Mouse (Mus musculus) limb, embryonic 10.5 days (tissue): ENCODE data around the gene Uqcrq. TPM values are rescaled to one million over a fixed set of nuclear protein-coding genes. Genes with fewer than 3 reads are reported as not detected.

Source experiments
- DNase-seq: peaks from one replicate; pipeline ENCODE4 v3.0.0-alpha.2; 2017; ENCODE audit warnings: low spot score
- H3K27ac ChIP-seq: fragments of 300-500 bp; sonication (generic); 2 replicates; pipeline ENCODE4 v1.5.1; 2016; ENCODE audit warnings: mild to moderate bottlenecking
- H3K27me3 ChIP-seq: fragments of 300-500 bp; sonication (generic); 2 replicates; pipeline ENCODE4 v1.6.1; 2016; ENCODE audit warnings: low read depth, mild to moderate bottlenecking; ENCODE audit not compliant: poor library complexity, severe bottlenecking
- H3K36me3 ChIP-seq: fragments of 300-500 bp; sonication (generic); 2 replicates; pipeline ENCODE4 v1.6.1; 2016; ENCODE audit warnings: mild to moderate bottlenecking, moderate library complexity
- H3K4me1 ChIP-seq: fragments of 300-500 bp; sonication (generic); 2 replicates; pipeline ENCODE4 v1.6.1; 2016
- H3K4me3 ChIP-seq: fragments of 300-500 bp; sonication (generic); 2 replicates; pipeline ENCODE4 v1.5.1; 2016; ENCODE audit warnings: mild to moderate bottlenecking, moderate library complexity
- H3K9me3 ChIP-seq: fragments of 300-500 bp; sonication (generic); replicated peaks from 2 replicates; pipeline ENCODE4 v1.6.1; 2016; ENCODE audit warnings: mild to moderate bottlenecking
- whole genome bisulfite sequencing: fragments of 180-500 bp; shearing (Covaris S2); methylation state at CpG from one replicate; pipeline ENCODE4 v1.1.7; 2016; 5-methylcytosine and 5-hydroxymethylcytosine counted together
- polyA plus RNA-seq: library from polyadenylated mRNA; unstranded; fragments of >200 nt; fragmentation: Nextera tagmentation; extraction: Ambion mirVana; gene quantifications from 2 replicates; pipeline ENCODE4 v1.2.1, GENCODE M21; 2016

Uqcrq gene
- 491 and 544 TPM in 2 replicates for polyA plus RNA-seq

DNA sequence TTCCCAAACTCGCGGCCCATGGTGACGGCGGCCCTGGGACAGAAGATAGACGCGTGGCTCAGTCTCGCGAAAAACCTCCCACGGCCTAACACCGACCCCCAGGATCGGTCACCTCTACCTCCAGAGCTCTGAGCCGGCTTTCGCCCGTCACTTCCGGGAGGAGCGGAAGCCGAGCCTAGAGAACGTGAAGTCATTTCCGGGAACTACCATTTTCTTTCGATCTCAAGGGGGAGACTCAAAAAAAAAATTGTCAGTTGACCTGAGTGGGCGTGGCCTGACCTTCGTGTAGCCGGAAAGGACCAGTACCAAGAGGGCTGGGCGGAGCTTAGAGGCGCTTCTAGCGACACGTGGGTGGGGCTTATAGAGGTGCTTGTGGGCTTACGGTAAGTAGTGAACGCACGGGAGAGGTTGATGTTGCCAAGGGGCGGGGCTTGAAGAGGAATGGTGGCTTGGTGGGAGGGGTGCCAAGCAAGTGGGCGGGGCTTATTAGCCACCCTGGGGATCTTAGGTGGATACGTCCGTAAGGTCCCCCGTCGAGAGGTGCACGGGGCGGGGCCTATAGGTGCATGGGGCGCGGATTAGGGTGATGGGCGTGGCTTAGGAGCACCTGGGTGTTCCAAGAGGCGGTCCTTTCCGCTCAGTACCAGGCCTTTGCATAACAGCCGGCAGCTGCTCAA, at the start of gene Uqcrq, which contains the start of gene Gdf9:
Gene Uqcrq, minus strand, starts transcription at position 162 of the 677 bp plus-strand sequence.
Gene Gdf9, plus strand, starts transcription at position 354 of the 677 bp plus-strand sequence.
- Histone ChIP-seq H3K4me1 (peaks cover 14% of the 10 kb centered on the region), H3K4me3 (peak within 1 kb of the TSS; percentile 85), H3K27me3 (no peaks in the 10 kb centered on the region), H3K27ac (peak within 1 kb of the TSS; percentile 85), H3K36me3 (peaks cover 16% of the 10 kb centered on the region), H3K9me3 (no peaks in the 10 kb centered on the region)
- peak; percentile 91 for DNase-seq
- WGBS: under 1% methylated on average over 44 of the region's 44 CpGs

DNA sequence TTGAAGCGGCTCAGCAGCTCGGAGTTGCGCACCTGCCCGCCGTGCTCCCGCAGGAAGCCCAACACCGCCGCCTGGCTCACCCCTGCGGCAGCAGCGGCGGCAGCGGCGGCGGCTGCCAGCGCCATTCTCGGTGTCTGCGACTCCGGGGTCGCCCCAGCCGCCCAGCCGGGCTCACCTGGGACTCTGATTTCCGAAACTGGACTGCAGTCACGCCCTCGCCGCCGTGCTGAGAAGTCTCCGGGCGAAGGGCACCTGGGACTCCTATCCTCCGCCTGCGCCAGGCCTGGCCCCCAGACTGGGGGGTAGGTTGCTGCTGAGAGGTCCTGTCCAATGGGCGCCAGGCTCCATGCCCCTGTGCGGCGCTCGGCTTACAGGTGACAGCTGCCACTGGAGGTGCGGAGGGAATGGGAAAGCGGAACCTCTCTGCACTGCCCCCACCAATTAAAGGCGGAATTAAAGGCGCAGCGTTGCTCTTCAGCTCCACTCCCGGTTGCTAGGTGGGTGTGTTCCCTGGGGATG, 49.2 kb upstream of the Uqcrq start, which contains the start of the genes Gm9945 and Sowaha:
Gene Gm9945, plus strand, starts transcription at position 384 of the 519 bp plus-strand sequence.
Gene Sowaha, minus strand, starts transcription at position 492 of the 519 bp plus-strand sequence.
- no peak for DNase-seq
- WGBS: 4% methylated on average over 40 of the region's 40 CpGs

GRCm38 (mm10) chr11:53479171-53479782, 48.6 kb upstream of the Uqcrq start:
- Histone ChIP-seq H3K36me3 (no peaks in the 10 kb centered on the region), H3K27me3 (peaks cover 89% of the 10 kb centered on the region), H3K4me1 (peaks cover 23% of the 10 kb centered on the region), H3K4me3 (peak overlapping the region; percentile 53), H3K27ac (peak overlapping the region; percentile 27; the same call in 1 of the 2 replicates), H3K9me3 (no peaks in the 10 kb centered on the region)
- 2% methylated on average over 62 of the region's 62 CpGs for WGBS
- DNase-seq: peak; percentile 68

More for the DNA sequence above, 49.2 kb upstream of the Uqcrq start, which contains the start of the genes Gm9945 and Sowaha:
- Histone ChIP-seq H3K27me3 (peaks cover 84% of the 10 kb centered on the region), H3K27ac (peak within 1 kb of the TSS; percentile 27; the same call in 1 of the 2 replicates), H3K36me3 (no peaks in the 10 kb centered on the region), H3K9me3 (no peaks in the 10 kb centered on the region), H3K4me1 (peaks cover 23% of the 10 kb centered on the region), H3K4me3 (peak within 1 kb of the TSS; percentile 53)

GRCm38 (mm10) chr11:53478383-53479170, 47.9 kb upstream of the Uqcrq start:
- Histone ChIP-seq H3K36me3 (no peaks in the 10 kb centered on the region), H3K4me1 (peaks cover 23% of the 10 kb centered on the region), H3K27ac (peak overlapping the region; percentile 27; the same call in 1 of the 2 replicates), H3K9me3 (no peaks in the 10 kb centered on the region), H3K27me3 (peaks cover 94% of the 10 kb centered on the region), H3K4me3 (peak overlapping the region; percentile 53)
- DNase-seq: no peak
- 6% methylated on average over 79 of the region's 79 CpGs for WGBS

- no peak overlapping the region for H3K27ac ChIP-seq
- peaks cover 93% of the 10 kb centered on the region for H3K27me3 ChIP-seq
- WGBS: 18% methylated on average over 7 of the region's 7 CpGs
- H3K4me3 ChIP-seq: 0 out of 2 replicates have a peak overlapping the region, but pooled peaks have one; percentile 53
- H3K9me3 ChIP-seq: no peaks in the 10 kb centered on the region
- DNase-seq: peak; percentile 61
- no peaks in the 10 kb centered on the region for H3K36me3 ChIP-seq
- peaks cover 23% of the 10 kb centered on the region for H3K4me1 ChIP-seq
These were observed 47.2 kb upstream of the Uqcrq start for GRCm38 (mm10) chr11:53477833-53478232.

GRCm38 (mm10) chr11:53475620-53476019, 45.0 kb upstream of the Uqcrq start:
- WGBS: 45% methylated on average over 8 of the region's 8 CpGs
- Histone ChIP-seq H3K4me3 (no peak overlapping the region), H3K27ac (no peak overlapping the region), H3K4me1 (peaks cover 29% of the 10 kb centered on the region), H3K36me3 (no peaks in the 10 kb centered on the region), H3K27me3 (peaks cover 98% of the 10 kb centered on the region), H3K9me3 (no peaks in the 10 kb centered on the region)
- no peak for DNase-seq

DNA sequence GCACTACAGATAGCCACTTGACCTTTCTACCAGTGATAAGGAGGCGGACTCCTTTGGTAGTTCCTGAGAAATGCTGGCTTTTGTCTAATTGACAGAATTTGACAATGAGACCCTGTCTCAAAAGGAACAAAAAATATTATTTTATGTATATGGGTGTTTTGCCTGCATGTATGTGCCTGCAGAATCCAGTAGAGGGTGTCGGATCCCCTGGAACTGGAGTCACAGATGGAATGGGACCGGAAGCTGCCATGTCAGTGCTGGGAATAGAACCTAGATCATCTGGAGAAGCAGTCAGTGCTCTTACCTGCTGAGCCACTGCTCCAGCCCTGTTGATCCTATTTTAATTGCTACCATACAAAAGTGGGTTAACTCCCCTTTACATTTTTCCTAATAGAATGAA, 42.1 kb upstream of the Uqcrq start:
- Histone ChIP-seq H3K4me1 (peaks cover 18% of the 10 kb centered on the region), H3K36me3 (no peaks in the 10 kb centered on the region), H3K4me3 (no peak overlapping the region), H3K27ac (no peak overlapping the region), H3K27me3 (peaks cover 96% of the 10 kb centered on the region), H3K9me3 (no peaks in the 10 kb centered on the region)
- DNase-seq: no peak
- WGBS: 82% methylated on average over 3 of the region's 3 CpGs

GRCm38 (mm10) chr11:53469968-53470695, 39.5 kb upstream of the Uqcrq start, which contains the start of gene Gm9837:
Gm9837 (minus strand) TSS chr11:53470479.
- Histone ChIP-seq H3K27ac (peak within 1 kb of the TSS; percentile 36; the same call in 1 of the 2 replicates), H3K27me3 (peaks cover 97% of the 10 kb centered on the region), H3K4me3 (peak within 1 kb of the TSS; percentile 38), H3K4me1 (peaks cover 30% of the 10 kb centered on the region), H3K36me3 (0 out of 2 replicates have a peak, but pooled peaks cover 2% of the 10 kb centered on the region), H3K9me3 (no peaks in the 10 kb centered on the region)
- peak; percentile 94 for DNase-seq
- WGBS: 5% methylated on average over 29 of the region's 29 CpGs

- 48% methylated on average over 16 of the region's 16 CpGs for WGBS
- Histone ChIP-seq H3K36me3 (0 out of 2 replicates have a peak, but pooled peaks cover 2% of the 10 kb centered on the region), H3K27me3 (peaks cover 97% of the 10 kb centered on the region), H3K4me1 (peaks cover 30% of the 10 kb centered on the region), H3K27ac (peak overlapping the region; percentile 36; the same call in 1 of the 2 replicates), H3K4me3 (peak overlapping the region; percentile 38; the same call in 1 of the 2 replicates), H3K9me3 (no peaks in the 10 kb centered on the region)
- DNase-seq: no peak
These were observed 38.8 kb upstream of the Uqcrq start for GRCm38 (mm10) chr11:53469294-53469967.

DNA sequence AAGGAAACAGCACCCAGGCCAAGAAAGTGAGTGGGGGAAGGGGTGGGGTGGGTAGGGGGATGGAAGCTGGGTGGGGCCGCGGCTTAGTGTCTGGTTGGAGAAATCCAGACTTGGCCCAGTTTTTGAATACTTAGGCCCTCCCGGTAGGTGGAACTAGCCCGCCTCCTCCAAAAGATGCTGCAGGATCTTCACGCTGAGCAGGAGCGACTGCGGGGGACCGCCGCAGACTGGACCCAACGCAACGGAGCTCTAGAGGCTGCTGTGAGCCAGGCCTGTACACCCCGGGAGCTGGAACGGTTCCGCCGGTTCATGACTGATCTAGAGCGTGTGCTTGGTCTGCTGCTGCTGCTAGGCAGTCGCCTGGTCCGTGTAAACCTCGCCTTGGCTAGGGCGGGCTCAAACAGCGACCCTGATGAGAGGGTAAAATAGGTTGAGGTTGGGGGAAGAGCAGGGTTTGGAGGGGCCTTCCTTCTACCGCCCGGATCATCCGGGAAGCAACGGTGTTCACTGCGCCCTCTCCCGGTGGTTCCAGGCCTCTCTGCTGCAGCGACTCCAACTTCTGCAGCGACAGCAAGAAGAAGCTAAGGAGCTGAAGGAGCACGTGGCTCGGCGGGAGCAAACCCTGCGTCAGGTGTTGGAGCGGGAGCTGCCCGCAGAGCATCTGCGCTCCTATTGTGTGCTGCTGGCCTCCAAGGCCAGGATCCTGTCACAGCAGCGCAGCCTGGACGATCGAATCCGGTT, 35.8 kb upstream of the Uqcrq start:
- H3K4me1 ChIP-seq: peaks cover 41% of the 10 kb centered on the region
- WGBS: 6% methylated on average over 40 of the region's 40 CpGs
- H3K27ac ChIP-seq: peak overlapping the region; percentile 54
- 0 out of 2 replicates have a peak, but pooled peaks cover 2% of the 10 kb centered on the region for H3K36me3 ChIP-seq
- peak; percentile 88 for DNase-seq
- H3K27me3 ChIP-seq: peaks cover 98% of the 10 kb centered on the region
- H3K9me3 ChIP-seq: no peaks in the 10 kb centered on the region
- peak overlapping the region; percentile 42 for H3K4me3 ChIP-seq
